Mouse (Mus musculus) embryonic fibroblast, embryonic 13.5 days (primary cell): Measurements from ENCODE around the gene Bola2.

ENCODE experiments used
- CTCF ChIP-seq: IDR thresholded peaks from 2 replicates; pipeline ENCODE4 v1.5.1; 2011; ENCODE audit warnings: mild to moderate bottlenecking, control low read depth, low read length, moderate library complexity, borderline replicate concordance; ENCODE audit not compliant: insufficient read depth
- POLR2A ChIP-seq: IDR thresholded peaks from 2 replicates; pipeline ENCODE4 v1.6.1; 2011; ENCODE audit warnings: low read depth, mild to moderate bottlenecking, control low read depth, low read length, moderate library complexity

- no peak for TF ChIP-seq CTCF
- TF ChIP-seq POLR2A: no peak
These were observed 6.6 kb downstream of the Bola2 start for GRCm38 (mm10) chr7:126701559-126702357.
